Mouse (Mus musculus) cerebellum, adult 2 months (tissue): ENCODE data around the gene Ints2. TPM values are rescaled to one million over a fixed set of nuclear protein-coding genes. Genes with fewer than 3 reads are reported as not detected.
"Not testable (repeated sequence)": the region's sequence is repeated elsewhere in the genome, so short reads cannot be mapped to it uniquely, and the experiment has no call there.

Source experiments
- DNase-seq, 2 experiments: peaks; one replicate each; pipeline ENCODE4 v3.0.0; 2021
- H3K27ac ChIP-seq: fragments of 200-500 bp; 2 replicates; pipeline ENCODE4 v1.5.1; 2012; ENCODE audit warnings: low read length, control low read depth, inconsistent platforms; ENCODE audit not compliant: insufficient read depth
- H3K27me3 ChIP-seq: fragments of 200-500 bp; 2 replicates; pipeline ENCODE4 v1.6.1; 2012; ENCODE audit warnings: inconsistent platforms, mild to moderate bottlenecking, low read length, moderate library complexity; ENCODE audit not compliant: control insufficient read depth, insufficient read depth
- H3K4me1 ChIP-seq: fragments of 200-500 bp; 2 replicates; pipeline ENCODE4 v1.6.1; 2011; ENCODE audit warnings: low read length; ENCODE audit not compliant: control insufficient read depth, insufficient read depth
- H3K4me3 ChIP-seq: fragments of 200-500 bp; replicated peaks from 2 replicates; pipeline ENCODE3; 2011; ENCODE audit warnings: mild to moderate bottlenecking, low read depth, low read length, control low read depth; ENCODE audit not compliant: insufficient read depth
- CTCF ChIP-seq: fragments of 200-500 bp; IDR thresholded peaks from 2 replicates; pipeline ENCODE4 v1.5.1; 2011; ENCODE audit warnings: low read depth, mild to moderate bottlenecking, control low read depth, low read length, moderate library complexity, borderline replicate concordance; ENCODE audit not compliant: insufficient read depth
- POLR2A ChIP-seq: fragments of 200-500 bp; IDR thresholded peaks from 2 replicates; pipeline ENCODE4 v1.6.1; 2011; ENCODE audit warnings: low read length, control low read depth, borderline replicate concordance; ENCODE audit not compliant: insufficient read depth
- WGBS: fragments of 180-500 bp; shearing (Covaris S2); methylation state at CpG from one replicate; pipeline ENCODE4 v1.1.7; 2018; 5-methylcytosine and 5-hydroxymethylcytosine counted together
- polyA plus RNA-seq: library from polyadenylated mRNA; depleted of rRNA; stranded (reverse); fragments of >200 nt; gene quantifications from 2 replicates; pipeline ENCODE4 v1.2.3, GENCODE M21; 2012; rRNA removed

Gene Ints2
- polyA plus RNA-seq = 13.9 and 15.7 TPM in 2 replicates

DNA sequence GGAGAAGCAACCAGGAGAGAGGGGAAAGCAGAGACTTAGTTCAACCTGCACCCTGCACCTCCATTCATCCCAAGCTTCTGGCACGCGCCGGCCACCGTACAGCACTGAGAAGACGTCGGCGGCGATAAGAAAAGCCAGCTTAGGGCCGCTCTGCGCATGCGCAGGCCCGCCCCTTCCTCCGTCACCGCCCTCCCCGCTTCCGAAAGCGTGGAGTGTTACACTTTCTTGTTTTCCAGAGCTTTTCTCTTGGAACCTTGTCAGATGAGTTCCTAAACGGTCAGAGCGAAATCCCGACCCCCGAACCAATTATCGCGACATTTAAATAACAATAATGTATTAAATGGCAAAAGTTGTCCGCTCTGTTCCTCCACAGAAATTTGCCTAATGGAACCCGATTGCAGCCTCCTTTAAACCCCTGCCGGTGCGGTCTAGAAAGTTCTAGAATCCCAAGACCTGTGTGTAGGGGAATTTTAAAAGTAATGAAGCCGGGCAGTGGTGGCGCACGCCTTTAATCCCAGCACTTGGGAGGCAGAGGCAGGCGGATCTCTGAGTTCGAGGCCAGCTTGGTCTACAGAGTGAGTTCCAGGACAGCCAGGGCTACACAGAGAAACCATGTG is at the start of gene Ints2:
TSS of gene Ints2 (minus strand) at position 116 of the 617 bp plus-strand sequence.
- H3K4me1 ChIP-seq = peaks cover 3% of the 10 kb centered on the region; the same call in 1 of the 2 replicates
- peak; percentile 95 to 96 for DNase-seq
- H3K27me3 ChIP-seq = no peaks in the 10 kb centered on the region
- peak within 1 kb of the TSS; percentile 79 for H3K4me3 ChIP-seq
- TF ChIP-seq POLR2A = peak; percentile 85
- no peak for TF ChIP-seq CTCF
- H3K27ac ChIP-seq = peak within 1 kb of the TSS; percentile 36
- 6% methylated on average over 32 of the region's 32 CpGs for WGBS

DNA sequence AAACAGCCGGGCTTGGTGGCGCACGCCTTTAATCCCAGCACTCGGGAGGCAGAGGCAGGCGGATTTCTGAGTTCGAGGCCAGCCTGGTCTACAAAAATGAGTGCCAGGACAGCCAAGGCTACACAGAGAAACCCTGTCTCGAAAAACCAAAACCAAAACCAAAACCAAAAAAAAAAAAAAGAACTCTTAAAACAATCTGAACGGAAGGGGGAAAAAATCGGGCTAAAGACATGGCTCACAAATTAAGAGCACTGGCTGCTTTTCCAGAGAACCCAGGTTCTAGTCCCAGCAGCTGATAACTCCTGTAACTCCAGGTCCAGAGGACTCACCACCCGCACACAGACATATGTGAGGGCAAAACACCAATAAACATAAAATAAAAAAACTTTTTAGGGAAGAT is 34.8 kb upstream of the Ints2 start:
- WGBS = 94% methylated on average over 10 of the region's 10 CpGs

DNA sequence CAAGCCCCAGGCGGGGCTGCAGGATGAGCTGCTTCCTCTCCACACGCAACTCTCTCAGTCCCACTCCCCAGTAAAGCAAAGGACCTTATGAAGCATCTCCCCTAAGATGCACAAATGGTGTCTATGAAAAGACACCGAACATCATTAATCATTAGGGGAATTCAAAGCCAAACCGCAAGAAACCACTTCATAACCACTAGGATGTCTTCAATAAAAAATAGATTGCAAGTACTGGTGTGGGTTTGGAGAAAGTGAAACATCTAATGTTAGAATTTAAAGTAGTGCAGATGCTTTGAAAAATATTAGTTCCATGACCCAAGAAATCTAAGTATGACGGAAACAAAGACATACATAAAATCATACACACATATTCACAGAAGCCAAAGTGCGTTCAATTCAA is 34.3 kb upstream of the Ints2 start:
- Histone ChIP-seq H3K4me3 (no peak overlapping the region), H3K4me1 (peaks cover 2% of the 10 kb centered on the region; the same call in 1 of the 2 replicates), H3K27me3 (no peaks in the 10 kb centered on the region), H3K27ac (no peak overlapping the region)
- no peak for TF ChIP-seq POLR2A
- no peak for TF ChIP-seq CTCF
- no peak for DNase-seq
- WGBS = 98% methylated on average over 6 of the region's 6 CpGs

More for the DNA sequence above, 34.8 kb upstream of the Ints2 start:
- H3K4me3 ChIP-seq, H3K27me3 ChIP-seq, H3K4me1 ChIP-seq, DNase-seq, H3K27ac ChIP-seq: not testable (repeated sequence)

DNA sequence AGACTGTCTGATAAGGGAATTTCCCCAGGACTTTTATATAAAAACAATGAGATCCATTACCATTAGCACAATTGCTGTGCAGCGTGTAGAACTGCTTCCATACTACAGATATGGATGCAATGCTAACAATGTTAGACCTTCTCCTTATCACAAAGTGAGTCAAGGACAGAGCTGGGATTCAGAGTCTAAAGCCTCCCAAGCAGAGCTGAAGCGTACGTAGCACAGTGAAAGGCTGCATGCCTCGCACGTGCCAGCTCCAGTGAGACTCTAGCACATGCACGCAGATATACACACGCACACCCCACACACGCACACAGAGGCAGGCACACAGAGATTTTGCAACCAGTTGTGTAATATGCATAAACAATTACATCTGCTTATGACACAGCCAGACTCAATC is 28.4 kb upstream of the Ints2 start:
- DNase-seq = no peak
- Histone ChIP-seq H3K4me3 (no peak overlapping the region), H3K27me3 (no peaks in the 10 kb centered on the region), H3K27ac (no peak overlapping the region), H3K4me1 (no peaks in the 10 kb centered on the region)
- 89% methylated on average over 8 of the region's 8 CpGs for WGBS
- TF ChIP-seq POLR2A = no peak
- TF ChIP-seq CTCF = no peak

DNA sequence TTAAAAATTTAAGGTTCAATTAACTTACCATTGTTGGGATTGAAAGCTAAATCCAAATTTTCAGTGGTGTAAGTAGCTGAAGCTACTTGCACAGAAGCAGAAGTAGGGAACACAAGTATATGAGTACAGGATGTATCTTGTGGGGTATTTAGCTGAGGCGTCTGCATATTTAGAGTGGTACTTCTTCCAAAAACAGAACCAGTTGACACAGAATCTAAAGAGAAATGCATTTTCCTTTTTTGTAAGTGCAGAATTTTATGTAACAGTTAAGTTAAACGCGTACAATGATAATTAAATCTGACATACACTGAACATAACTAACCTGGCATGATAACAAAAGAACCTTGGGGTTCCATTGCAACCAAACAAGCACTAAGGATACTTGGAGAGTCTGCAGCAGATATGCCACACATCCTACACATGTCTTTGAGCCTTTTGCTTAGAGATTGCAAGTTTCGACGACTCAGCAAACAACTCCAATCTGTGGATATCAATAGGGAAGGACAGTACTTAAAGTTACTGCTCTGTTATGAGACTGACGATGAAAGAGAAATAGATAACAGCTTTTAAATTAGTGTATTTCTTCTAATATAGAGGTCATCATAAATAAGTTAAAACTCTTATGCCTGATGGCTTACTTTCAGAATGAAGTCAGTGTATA is 21.2 kb upstream of the Ints2 start:
- Histone ChIP-seq H3K27ac (no peak overlapping the region), H3K27me3 (no peaks in the 10 kb centered on the region), H3K4me1 (no peaks in the 10 kb centered on the region), H3K4me3 (no peak overlapping the region)
- WGBS = 96% methylated on average over 6 of the region's 6 CpGs
- TF ChIP-seq POLR2A (no peak), CTCF (no peak)
- DNase-seq = no peak

DNA sequence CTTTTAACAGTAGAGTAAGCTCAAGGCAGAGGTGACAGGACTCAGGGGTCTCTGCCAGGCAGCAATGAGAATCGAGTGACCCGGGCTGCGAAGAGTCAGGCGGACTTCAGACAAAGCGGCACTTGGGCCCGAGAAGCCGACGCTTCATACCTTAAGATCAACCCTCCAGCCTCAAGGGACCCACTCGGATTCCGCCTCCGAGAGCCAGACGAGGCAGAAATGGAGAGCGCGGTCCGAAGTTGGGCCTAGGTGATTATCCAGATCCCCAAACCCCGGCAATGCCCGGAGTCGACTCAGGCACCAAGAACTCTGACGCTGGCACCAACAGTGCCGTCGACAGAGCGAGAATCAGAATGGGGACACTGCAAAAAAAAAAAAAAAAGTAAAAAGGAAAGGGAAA is 321 bp downstream of the Ints2 start:
- H3K27ac ChIP-seq = peak overlapping the region; percentile 36
- peak overlapping the region; percentile 79 for H3K4me3 ChIP-seq
- H3K27me3 ChIP-seq = no peaks in the 10 kb centered on the region
- TF ChIP-seq POLR2A (no peak), CTCF (no peak)
- peaks cover 3% of the 10 kb centered on the region; the same call in 1 of the 2 replicates for H3K4me1 ChIP-seq
- no peak for DNase-seq
- 0% methylated on average over 22 of the region's 22 CpGs for WGBS

DNA sequence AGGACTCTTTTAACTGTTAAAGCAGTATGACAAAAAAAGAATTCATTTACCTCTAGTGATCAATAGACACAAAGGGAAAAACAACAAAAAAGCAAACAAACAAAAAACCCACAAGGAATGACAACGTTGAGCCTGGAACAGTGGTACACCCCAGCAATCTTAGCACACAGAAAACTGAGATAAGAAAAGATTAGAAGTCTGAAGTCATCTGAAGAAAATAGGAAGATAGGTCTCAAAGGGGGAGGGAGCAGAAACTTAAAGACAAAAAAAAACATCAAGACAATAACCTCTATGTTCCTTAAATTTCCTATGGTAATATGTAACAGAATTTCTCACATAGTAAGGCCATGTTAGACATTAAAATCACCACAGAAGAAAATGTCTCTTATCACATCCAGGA is 4.0 kb downstream of the Ints2 start:
- no peak overlapping the region for H3K27ac ChIP-seq
- no peak overlapping the region for H3K4me3 ChIP-seq
- TF ChIP-seq POLR2A (no peak), CTCF (no peak)
- no peak for DNase-seq
- H3K27me3 ChIP-seq = no peaks in the 10 kb centered on the region
- 90% methylated on average over 1 of the region's 1 CpGs for WGBS
- peaks cover 3% of the 10 kb centered on the region; the same call in 1 of the 2 replicates for H3K4me1 ChIP-seq

DNA sequence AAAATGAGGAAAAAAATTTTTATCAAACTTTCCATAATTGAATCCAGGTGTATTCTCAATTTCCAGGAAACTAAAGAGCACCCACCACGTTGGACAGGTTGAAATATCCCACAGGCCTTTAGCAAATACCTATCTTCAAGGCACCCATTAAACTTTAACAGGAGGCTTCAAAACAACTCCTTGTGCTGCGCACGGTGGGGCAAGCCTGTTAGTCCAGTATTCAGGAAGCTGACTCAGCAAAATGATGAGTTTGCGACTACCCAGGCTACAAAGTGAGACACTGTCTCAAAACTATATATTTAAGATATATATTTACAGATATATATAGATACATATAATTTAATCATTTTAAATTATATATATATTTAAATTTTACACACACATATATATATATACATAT is 24.9 kb downstream of the Ints2 start:
- TF ChIP-seq CTCF (no peak), POLR2A (no peak)
- no peaks in the 10 kb centered on the region for H3K4me1 ChIP-seq
- H3K27me3 ChIP-seq = no peaks in the 10 kb centered on the region
- no peak for DNase-seq
- H3K27ac ChIP-seq = no peak overlapping the region
- 92% methylated on average over 4 of the region's 4 CpGs for WGBS
- H3K4me3 ChIP-seq = no peak overlapping the region
